Mouse (Mus musculus) bone marrow macrophage, adult 2 months (primary cell): ENCODE results near the gene Helz2.

ENCODE experiments used
- CTCF ChIP-seq: IDR thresholded peaks from 2 replicates; pipeline ENCODE4 v1.5.1; 2012; ENCODE audit warnings: low read depth, mild to moderate bottlenecking, low read length, moderate library complexity
- POLR2A ChIP-seq: IDR thresholded peaks from 2 replicates; pipeline ENCODE4 v1.6.1; 2012; ENCODE audit warnings: mild to moderate bottlenecking, low read depth, low read length, borderline replicate concordance

DNA sequence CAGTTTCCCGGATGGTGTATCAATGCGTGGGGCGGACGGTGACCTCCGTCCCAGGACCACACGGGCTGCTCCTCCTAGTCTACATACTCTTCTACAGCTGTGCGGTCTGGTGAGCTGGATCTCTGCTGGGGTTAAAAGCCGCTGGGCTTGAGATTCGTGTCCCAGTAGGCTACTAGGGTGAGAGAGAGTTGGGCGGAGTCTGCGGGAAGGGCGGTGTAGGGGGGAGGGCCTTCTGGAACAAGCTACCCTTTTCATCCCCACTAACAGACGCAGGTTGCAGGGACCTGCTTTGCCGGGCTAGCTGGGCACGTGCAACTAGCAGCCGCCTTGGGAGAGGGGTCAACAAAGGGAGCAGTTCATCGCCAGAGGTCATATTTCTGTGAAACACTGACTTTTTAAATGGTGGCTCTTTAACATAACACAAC is 28.8 kb downstream of the Helz2 start, which contains the start of gene Srms:
- TF ChIP-seq POLR2A = no peak
- TF ChIP-seq CTCF = no peak
